32 mouse cellular contexts compared by ENCODE assay signal in the genomic region with DNA sequence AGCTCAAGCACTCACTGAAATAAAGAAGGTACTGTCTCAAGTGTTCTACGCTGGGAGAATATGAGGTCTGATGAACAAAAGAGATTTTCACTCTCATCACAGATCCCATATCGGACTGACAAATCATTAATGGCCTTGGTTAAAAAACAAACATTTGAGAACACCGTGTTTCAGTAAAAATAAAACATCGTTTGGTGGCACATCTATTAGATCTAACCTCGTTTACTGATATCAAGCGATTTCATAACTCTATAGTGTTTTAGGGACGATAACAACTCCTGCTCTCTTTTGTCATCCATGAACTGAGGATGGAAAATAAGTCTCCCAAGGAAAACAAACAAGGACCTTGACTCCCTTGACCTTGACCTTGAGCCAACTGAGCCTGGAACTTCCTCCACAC. TPM values are rescaled to one million over a fixed set of nuclear protein-coding genes. Genes with fewer than 3 reads are reported as not detected.
"Had no signal": no experiment of that assay in that cellular context is flagged by ENCODE, and none has a peak within 500 bp of the region (broad histone marks: within the 10 kb centered on the region; RNA-seq: fewer than 3 reads in every experiment).

No protein-coding gene starts in this region.

- H3K36me3 ChIP-seq: limb, embryonic 10.5 days; limb, embryonic 12.5 days; limb, embryonic 13.5 days; limb, embryonic 15.5 days; liver, embryonic 12.5 days; liver, embryonic 13.5 days; liver, embryonic 15.5 days; lung, embryonic 15.5 days; midbrain, embryonic 10.5 days; midbrain, embryonic 12.5 days; midbrain, embryonic 13.5 days; midbrain, embryonic 15.5 days had no signal

- H3K4me2 ChIP-seq: limb, embryonic 12.5 days; limb, embryonic 13.5 days; limb, embryonic 15.5 days; liver, embryonic 12.5 days; liver, embryonic 13.5 days; liver, embryonic 15.5 days; lung, embryonic 14.5 days; lung, embryonic 15.5 days; midbrain, embryonic 11.5 days; midbrain, embryonic 12.5 days; midbrain, embryonic 13.5 days; midbrain, embryonic 15.5 days had no signal

- H3K4me3 ChIP-seq: left cerebral cortex, adult 2 months; limb, embryonic 10.5 days; limb, embryonic 12.5 days; limb, embryonic 13.5 days; limb, embryonic 15.5 days; liver, embryonic 12.5 days; liver, embryonic 13.5 days; liver, embryonic 15.5 days; lung, embryonic 15.5 days; megakaryocyte, embryonic 14.5 days; midbrain, embryonic 10.5 days; midbrain, embryonic 12.5 days; midbrain, embryonic 13.5 days; midbrain, embryonic 15.5 days; myocyte had no signal

- DNase-seq: left cerebral cortex, postnatal 4 days; liver; liver, embryonic 13.5 days; liver, postnatal 0 days; lung, adult 18-20 months; lung, adult 2 months; lung, embryonic 14.5 days; lung, postnatal 10 days; lung, postnatal 14 days; lung, postnatal 36 days; lung, postnatal 4 days; midbrain, embryonic 14.5 days had no signal

- ATAC-seq: liver, embryonic 12.5 days; liver, postnatal 0 days; lung, postnatal 0 days; midbrain, embryonic 13.5 days; midbrain, embryonic 15.5 days; midbrain, embryonic 16.5 days had no signal

- H3K9ac ChIP-seq: limb, embryonic 12.5 days; limb, embryonic 13.5 days; limb, embryonic 15.5 days; liver, embryonic 12.5 days; liver, embryonic 13.5 days; liver, embryonic 14.5 days; liver, embryonic 15.5 days; liver, postnatal 0 days; lung, embryonic 14.5 days; lung, embryonic 15.5 days; midbrain, embryonic 12.5 days; midbrain, embryonic 13.5 days; midbrain, embryonic 15.5 days had no signal

- H3K9me3 ChIP-seq: limb, embryonic 10.5 days; limb, embryonic 12.5 days; limb, embryonic 13.5 days; limb, embryonic 15.5 days; liver, embryonic 12.5 days; liver, embryonic 13.5 days; liver, embryonic 15.5 days; lung, embryonic 15.5 days; megakaryocyte, embryonic 14.5 days; midbrain, embryonic 10.5 days; midbrain, embryonic 12.5 days; midbrain, embryonic 13.5 days; midbrain, embryonic 15.5 days had no signal

- H3K27me3 ChIP-seq: limb, embryonic 12.5 days; limb, embryonic 13.5 days; limb, embryonic 15.5 days; liver, embryonic 12.5 days; liver, embryonic 13.5 days; liver, embryonic 15.5 days; lung, embryonic 15.5 days; megakaryocyte, embryonic 14.5 days; midbrain, embryonic 12.5 days; midbrain, embryonic 13.5 days; midbrain, embryonic 15.5 days had no signal

- H3K27ac ChIP-seq: left cerebral cortex, adult 2 months; limb, embryonic 10.5 days; limb, embryonic 12.5 days; limb, embryonic 13.5 days; limb, embryonic 15.5 days; liver, embryonic 12.5 days; liver, embryonic 13.5 days; liver, embryonic 14.5 days; liver, embryonic 15.5 days; lung, embryonic 15.5 days; macrophage; midbrain, embryonic 10.5 days; midbrain, embryonic 12.5 days; midbrain, embryonic 13.5 days; midbrain, embryonic 15.5 days had no signal

- H3K4me1 ChIP-seq: limb, embryonic 10.5 days; limb, embryonic 12.5 days; limb, embryonic 13.5 days; limb, embryonic 15.5 days; liver, embryonic 12.5 days; liver, embryonic 13.5 days; liver, embryonic 15.5 days; lung, embryonic 15.5 days; midbrain, embryonic 10.5 days; midbrain, embryonic 12.5 days; midbrain, embryonic 13.5 days; midbrain, embryonic 15.5 days had no signal

RNA-seq across cellular contexts. Expression of a gene that starts 41.5 kb away (rescaled TPM):
- polyA plus RNA-seq: limb, embryonic 12.5 days; myocyte; neural tube, embryonic 11.5 days had no signal
